Mouse (Mus musculus) layer of hippocampus, adult 9-11 months (tissue): Measurements from ENCODE around the gene Dok3.
"Not testable (repeated sequence)": the region's sequence is repeated elsewhere in the genome, so short reads cannot be mapped to it uniquely, and the experiment has no call there.

ENCODE experiments used
- DNase-seq: peaks from one replicate; pipeline ENCODE4 v3.0.0; 2022

Dok3 gene

DNA sequence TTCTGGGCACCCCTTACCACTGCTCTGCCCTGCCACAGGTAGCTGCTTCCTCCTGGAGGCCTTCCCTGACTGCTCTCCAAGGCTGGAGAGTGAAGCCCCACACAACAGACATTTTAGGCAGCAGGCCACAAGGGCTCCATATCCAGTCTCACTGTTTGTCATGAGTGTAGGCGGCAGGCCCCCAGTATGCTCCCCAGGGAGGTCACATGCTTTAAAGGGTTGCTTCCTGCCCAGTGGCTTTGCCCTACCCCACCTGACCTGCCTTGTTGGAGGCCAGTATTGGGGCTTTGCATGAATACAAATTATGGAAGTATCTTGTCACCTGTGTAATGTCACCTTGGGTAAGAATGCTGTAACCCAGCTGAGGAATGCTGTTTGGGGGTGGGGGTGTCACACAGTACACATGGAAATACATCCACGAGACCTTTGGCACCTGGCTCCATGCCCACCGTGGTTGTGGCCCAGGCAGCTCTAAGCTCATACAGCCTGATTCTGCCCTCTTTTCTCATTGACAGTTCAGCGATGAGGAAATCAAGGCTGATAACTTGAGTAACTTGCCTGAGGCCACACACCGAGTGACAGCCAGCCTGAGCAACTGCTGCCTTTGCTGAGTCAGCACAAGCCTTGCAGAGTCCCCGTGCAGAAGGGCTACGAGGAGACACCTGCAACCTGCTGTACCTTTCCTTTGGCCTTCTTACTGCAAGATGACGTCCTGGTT, at the start of gene Dok3:
Dok3 (minus strand) TSS at position 99 of the 718 bp plus-strand sequence.
- DNase-seq, result no peak

GRCm38 (mm10) chr13:55578086-55578485, 49.0 kb upstream of the Dok3 start:
- no peak for DNase-seq

DNA sequence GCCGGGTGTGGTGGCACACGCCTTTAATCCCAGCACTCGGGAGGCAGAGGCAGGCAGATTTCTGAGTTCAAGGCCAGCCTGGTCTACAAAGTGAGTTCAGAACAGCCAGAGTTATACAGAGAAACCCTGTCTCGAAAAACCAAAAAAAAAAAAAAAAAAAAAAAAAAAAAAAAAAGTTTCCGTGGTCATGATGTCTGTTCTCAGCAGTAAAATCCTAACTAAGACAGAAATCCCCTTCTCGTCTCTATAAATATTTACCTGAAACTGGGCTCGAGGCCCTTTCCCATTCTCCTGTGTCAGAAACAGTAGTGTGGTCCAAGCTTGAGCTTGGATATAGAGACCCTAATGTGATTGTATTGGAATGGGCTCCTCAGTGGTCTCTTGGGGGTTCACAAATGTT, 47.8 kb upstream of the Dok3 start:
- not testable (repeated sequence) for DNase-seq

DNA sequence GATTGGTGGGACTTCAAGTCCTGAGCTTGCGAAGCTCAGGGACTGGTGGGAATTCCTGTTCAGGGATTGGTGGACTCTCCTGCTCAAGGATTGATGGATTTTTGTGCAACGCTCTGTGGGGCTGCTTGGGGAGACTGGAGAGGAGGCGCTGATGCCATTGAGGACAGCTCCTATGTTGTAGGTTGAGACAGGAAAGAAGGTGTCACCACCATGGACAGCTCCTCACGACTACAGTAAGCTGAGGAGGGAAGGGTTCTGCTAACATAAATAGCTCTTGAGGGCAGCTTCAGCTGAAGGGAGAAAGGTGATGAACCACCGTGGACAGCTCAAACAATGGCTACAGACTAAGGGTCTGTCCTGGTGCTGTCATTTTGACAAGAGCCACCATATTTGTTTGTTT, 46.8 kb upstream of the Dok3 start:
- DNase-seq, result no peak

- DNase-seq, result no peak
Observed at GRCm38 (mm10) chr13:55574321-55574720, 45.2 kb upstream of the Dok3 start.

- DNase-seq, result no peak
Observed at GRCm38 (mm10) chr13:55573432-55573831, 44.3 kb upstream of the Dok3 start, which contains the start of gene Tmed9. Tmed9 (plus strand) TSS chr13:55573732.

DNA sequence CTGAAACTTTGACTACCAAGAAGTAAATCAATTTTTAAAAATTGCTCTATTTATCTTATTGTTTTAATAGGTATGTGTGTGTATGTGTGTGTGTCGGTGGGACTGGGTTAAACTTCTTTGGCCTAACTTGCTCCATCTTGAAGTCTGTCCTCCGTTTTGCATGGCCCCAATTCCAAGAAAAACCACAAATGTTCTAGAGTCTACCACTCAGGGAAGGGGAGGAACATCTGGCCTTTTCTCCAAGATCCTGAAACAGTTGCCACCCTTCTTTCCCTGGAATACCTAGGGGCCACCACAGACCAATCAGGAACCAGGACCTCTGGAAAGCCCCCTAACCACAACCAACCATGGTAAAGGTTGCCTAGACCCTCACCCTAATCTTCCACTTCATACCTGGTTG, 42.9 kb upstream of the Dok3 start:
- no peak for DNase-seq

GRCm38 (mm10) chr13:55571027-55571751, 42.1 kb upstream of the Dok3 start, which contains the start of gene Fam193b:
Fam193b (minus strand) TSS chr13:55571120.
- DNase-seq, result peak; percentile 92

DNA sequence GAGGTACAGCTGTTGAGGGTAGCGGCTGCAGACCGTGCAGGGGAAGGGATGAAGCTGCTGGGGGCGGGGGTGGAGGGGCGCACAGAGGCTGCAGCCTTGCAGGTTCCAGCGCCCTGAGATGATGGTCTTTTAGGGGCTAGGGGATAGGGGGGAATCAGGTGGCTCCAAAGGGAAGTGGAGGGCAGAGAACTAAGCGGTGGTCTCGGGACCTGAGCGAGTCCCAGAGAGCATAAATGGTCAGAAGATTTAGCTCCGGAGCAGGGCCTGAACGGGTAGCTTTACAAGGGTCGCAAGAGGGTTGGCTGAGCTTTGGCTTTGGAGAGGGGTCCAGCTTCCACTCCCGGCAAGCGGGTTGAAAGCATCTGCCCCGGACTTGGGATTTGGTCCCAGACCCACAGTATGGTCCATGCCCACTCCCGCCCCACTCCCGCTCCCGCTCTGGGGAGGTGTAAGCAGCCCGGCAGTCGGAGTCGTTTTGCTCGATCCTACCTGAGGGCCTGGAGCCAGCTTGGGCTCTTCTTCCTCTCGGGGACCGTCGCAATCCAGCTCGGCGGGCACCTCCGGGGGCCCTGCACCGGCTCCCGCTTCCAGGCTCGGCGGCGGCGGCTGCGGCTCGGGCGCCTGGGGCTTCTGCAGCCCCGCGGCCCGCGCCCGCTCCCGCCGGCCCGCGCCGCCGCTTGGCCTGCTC, 41.3 kb upstream of the Dok3 start:
- DNase-seq, result no peak

- no peak for DNase-seq
Observed at GRCm38 (mm10) chr13:55569726-55570285, 40.7 kb upstream of the Dok3 start.

DNA sequence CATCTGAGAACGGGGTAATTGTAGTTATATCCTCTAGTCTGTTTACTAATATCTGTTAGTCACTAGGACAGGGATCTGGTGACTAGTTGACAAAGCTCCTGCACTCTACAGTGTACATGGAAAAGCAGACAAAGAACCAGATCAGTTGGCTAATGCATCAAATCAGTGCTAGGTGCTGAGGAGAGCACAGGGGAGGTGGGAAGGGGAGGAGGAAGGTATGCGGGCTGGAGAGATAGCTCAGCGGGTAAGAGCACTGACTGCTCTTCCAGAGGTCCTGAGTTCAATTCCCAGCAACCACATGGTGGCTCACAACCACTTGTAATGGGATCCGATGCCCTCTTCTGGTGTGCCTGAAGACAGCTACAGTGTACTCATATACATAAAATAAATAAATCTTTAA, 39.4 kb upstream of the Dok3 start:
- DNase-seq, result not testable (repeated sequence)

- DNase-seq, result no peak
Observed at GRCm38 (mm10) chr13:55567949-55568348, 38.9 kb upstream of the Dok3 start.

GRCm38 (mm10) chr13:55567001-55567400, 37.9 kb upstream of the Dok3 start:
- DNase-seq, result no peak

GRCm38 (mm10) chr13:55563266-55563879, 34.3 kb upstream of the Dok3 start:
- no peak for DNase-seq

- no peak for DNase-seq
Observed at GRCm38 (mm10) chr13:55557499-55557898, 28.4 kb upstream of the Dok3 start.

- no peak for DNase-seq
Observed at GRCm38 (mm10) chr13:55555921-55556320, 26.8 kb upstream of the Dok3 start.

GRCm38 (mm10) chr13:55549061-55549460, 20.0 kb upstream of the Dok3 start:
- no peak for DNase-seq

DNA sequence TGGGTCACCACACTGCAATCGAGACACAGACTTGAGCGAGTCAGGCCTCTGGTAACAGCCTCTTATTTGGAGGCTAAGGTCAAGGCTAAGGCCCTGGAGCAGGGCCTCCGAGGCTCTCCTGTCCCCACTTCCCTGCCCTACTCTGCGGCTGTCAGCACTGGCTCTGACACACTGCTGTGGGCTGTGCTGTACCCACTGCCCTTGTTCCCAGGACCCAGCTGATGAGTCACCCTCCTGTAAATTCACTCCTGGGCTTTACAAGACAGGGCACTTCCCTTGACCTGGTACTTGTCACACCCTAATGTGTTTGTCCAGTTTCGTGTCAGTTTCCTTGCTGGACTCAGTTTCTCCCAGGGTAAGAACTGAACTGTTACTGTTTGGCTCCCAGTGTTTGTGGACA, 19.3 kb upstream of the Dok3 start:
- DNase-seq, result no peak

DNA sequence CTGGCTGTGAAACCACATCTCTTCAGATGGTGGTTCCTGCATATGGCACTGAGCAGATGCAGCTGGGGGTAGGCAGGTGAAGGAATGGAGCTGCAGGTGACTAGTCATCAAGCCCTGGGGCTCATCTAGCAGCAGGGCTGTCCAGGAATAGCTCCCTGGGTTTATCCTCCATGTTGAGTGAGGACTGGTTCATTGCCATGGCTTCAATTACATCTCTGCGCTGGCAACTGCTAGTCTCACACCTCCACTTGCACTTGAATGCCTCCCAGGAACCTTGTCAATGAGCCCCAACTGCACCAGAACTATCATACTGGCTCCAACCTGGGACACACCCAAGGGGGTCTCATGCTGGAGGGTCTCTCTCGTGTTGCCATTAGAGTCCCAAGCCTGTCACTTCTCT, 18.8 kb upstream of the Dok3 start:
- no peak for DNase-seq

- no peak for DNase-seq
Observed at GRCm38 (mm10) chr13:55544792-55545191, 15.7 kb upstream of the Dok3 start.

DNA sequence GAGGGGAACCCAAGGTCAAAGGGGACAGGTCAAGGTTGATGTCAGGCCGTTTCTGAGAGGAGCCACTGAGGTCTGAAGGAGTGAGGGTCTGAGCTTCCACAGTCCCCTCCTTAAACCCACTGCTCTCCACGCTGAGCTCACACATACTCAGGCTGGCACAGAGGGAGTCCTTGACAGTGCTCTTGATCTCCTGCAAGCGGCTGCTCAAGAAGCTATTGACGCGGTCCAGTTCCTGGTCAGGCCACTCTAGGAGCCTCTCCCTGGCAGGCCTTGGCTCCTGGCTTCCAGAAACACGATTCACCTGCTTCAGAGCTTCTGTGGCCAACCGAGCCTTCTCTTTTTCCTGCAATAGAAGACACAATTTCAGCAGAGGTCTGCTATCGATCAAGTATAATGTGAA, 14.4 kb upstream of the Dok3 start:
- no peak for DNase-seq

GRCm38 (mm10) chr13:55542891-55543290, 13.8 kb upstream of the Dok3 start:
- DNase-seq, result no peak

DNA sequence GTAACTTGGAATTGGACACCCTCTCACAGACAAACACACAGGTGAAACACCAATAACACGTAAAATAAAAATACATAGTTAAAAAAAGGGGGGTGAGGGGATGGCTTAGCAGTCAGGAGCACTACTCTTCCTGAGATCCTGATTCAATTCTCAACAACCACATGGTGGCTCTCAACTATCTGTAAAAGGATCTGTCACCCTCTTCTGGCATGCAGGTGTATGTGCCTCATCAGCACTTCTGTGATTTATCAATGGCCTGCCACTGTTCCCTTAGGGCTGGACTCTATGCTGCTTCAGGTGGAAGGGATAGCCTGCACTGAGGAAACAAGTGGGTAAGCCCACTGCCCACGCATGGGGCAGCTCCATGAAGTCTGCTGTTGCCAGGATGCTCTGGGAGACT, 11.8 kb upstream of the Dok3 start:
- DNase-seq, result no peak
